ENCODE assay signal across 7 mouse cellular contexts in the genomic region with DNA sequence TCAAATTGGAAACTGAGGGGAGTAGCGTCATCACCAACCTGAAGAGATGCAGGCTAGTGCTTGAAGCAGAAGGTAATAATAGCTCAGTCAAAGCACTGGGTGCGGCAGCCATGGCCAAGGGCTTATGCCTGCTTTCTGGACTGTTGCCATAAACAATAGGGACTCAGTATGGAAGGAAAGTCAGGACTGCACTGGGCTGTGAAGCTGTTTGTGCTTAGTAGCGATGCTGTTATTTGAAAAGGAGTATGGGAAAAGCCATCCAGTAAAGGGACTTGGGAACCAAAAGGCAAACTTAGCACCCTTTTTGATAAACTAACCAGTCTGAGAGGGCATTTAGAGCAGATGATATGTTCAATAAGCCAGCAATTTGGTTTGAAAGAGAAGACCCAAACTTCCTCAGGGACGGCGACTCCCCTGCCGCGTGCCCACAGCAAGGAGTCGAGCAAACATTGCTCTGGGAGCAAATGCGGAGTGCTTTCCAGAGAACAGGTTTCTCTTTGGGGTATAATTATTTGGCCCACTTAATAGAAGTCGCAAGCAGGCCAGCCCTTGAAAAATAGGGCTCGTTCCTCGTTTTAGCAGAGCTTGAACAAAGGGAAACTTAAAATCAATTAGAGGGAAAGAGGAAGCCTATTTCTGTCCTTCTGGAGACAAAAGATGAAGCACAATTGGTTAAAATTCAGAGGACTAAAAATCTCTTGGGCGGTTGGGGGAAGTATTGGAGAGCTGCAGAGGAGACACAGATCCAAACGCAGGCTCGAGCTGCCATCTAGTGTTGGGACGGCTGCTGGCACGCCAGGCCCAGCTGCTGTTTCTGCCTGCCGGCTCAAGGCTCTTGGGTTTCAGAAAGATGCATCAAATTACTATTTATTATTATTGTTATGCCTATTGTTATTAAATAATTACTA.
DNase-seq lines count a peak whose midpoint lies in the region; ATAC-seq lines count a peak whose summit lies in the region.

No protein-coding gene starts in this region.

- no peaks in the 10 kb centered on the region for H3K27me3 ChIP-seq in hindbrain, embryonic 13.5 days

- H3K4me3 ChIP-seq in hindbrain, embryonic 13.5 days: peak overlapping the region; percentile 23

- 17% methylated on average over 18 of the region's 18 CpGs for WGBS in hindbrain, embryonic 13.5 days

- H3K9ac ChIP-seq in hindbrain, embryonic 13.5 days: peak overlapping the region; percentile 46; the same call in 1 of the 2 replicates

- ATAC-seq in hindbrain, embryonic 13.5 days (ENCODE audit: low FRiP score): peak; percentile 88

- peak; percentile 77 for DNase-seq in ZHBTc4 (ENCODE audit: low read depth, low spot score)
- peak; percentile 93 to 94 for DNase-seq in cerebellum, postnatal 10 days
- peak; percentile 63 to 81 for DNase-seq in frontal cortex, postnatal 10 days (ENCODE audit: low spot score in 2 of 2)
- DNase-seq in layer of hippocampus, postnatal 25 days (ENCODE audit: extremely low spot score in 1 of 2, low spot score in 1 of 2): peak; percentile 61 to 80
- DNase-seq in lung, postnatal 25 days (ENCODE audit: low spot score): peak; percentile 64
- peak; percentile 91 to 92 for DNase-seq in right cerebral cortex, postnatal 10 days (ENCODE audit: low spot score in 2 of 2)

- peak overlapping the region; percentile 45 for H3K4me2 ChIP-seq in hindbrain, embryonic 13.5 days

- H3K9me3 ChIP-seq in hindbrain, embryonic 13.5 days: no peaks in the 10 kb centered on the region

- H3K36me3 ChIP-seq in hindbrain, embryonic 13.5 days: no peaks in the 10 kb centered on the region

- H3K4me1 ChIP-seq in hindbrain, embryonic 13.5 days (replicated peaks): peaks cover 24% of the 10 kb centered on the region

- H3K27ac ChIP-seq in hindbrain, embryonic 13.5 days: peak overlapping the region; percentile 77

Comparison
In these comparisons a context has a peak if more than half of its experiments do, and no peak if none do; other contexts are left out.
1. Peak in every context shown above with its lines: DNase-seq, ATAC-seq, H3K4me3 ChIP-seq and H3K27ac ChIP-seq.